Mouse (Mus musculus) intestine, embryonic 16.5 days (tissue): ENCODE data around the gene Taf9b. TPM values are rescaled to one million over a fixed set of nuclear protein-coding genes. Genes with fewer than 3 reads are reported as not detected.

Source experiments
- ATAC-seq: fragments of 200-750 bp; cut with Nextera tagmentation; 2 replicates; pipeline ENCODE4 v1.8.0; 2017; ENCODE audit warnings: moderate TSS enrichment, moderate library complexity
- H3K27ac ChIP-seq: fragments of 300-500 bp; sonication (generic); 2 replicates; pipeline ENCODE4 v1.5.1; 2014; ENCODE audit warnings: mild to moderate bottlenecking, low read length
- H3K27me3 ChIP-seq: fragments of 300-500 bp; sonication (generic); replicated peaks from 2 replicates; pipeline ENCODE4 v1.6.1; 2014; ENCODE audit warnings: low read length, control low read depth, mixed read lengths; ENCODE audit not compliant: control insufficient read depth, insufficient read depth
- H3K36me3 ChIP-seq: fragments of 300-500 bp; sonication (generic); 2 replicates; pipeline ENCODE4 v1.6.1; 2014; ENCODE audit warnings: low read length, control low read depth; ENCODE audit not compliant: control insufficient read depth, insufficient read depth
- H3K4me1 ChIP-seq: fragments of 300-500 bp; sonication (generic); 2 replicates; pipeline ENCODE4 v1.6.1; 2014; ENCODE audit warnings: low read length, control low read depth, mixed read lengths; ENCODE audit not compliant: control insufficient read depth, insufficient read depth
- H3K4me2 ChIP-seq: fragments of 300-500 bp; sonication (generic); 2 replicates; pipeline ENCODE4 v1.6.1; 2014; ENCODE audit warnings: low read depth, low read length, control low read depth
- H3K4me3 ChIP-seq: fragments of 300-500 bp; sonication (generic); 2 replicates; pipeline ENCODE4 v1.5.1; 2014; ENCODE audit warnings: mild to moderate bottlenecking, low read length
- H3K9ac ChIP-seq: fragments of 300-500 bp; sonication (generic); 2 replicates; pipeline ENCODE4 v1.6.1; 2014; ENCODE audit warnings: low read depth, low read length
- H3K9me3 ChIP-seq: fragments of 300-500 bp; sonication (generic); 2 replicates; pipeline ENCODE4 v1.6.1; 2016; ENCODE audit warnings: low read length, control low read depth; ENCODE audit not compliant: control insufficient read depth
- WGBS: fragments of 180-500 bp; shearing (Covaris S2); extraction: QIAGEN DNeasy Blood & Tissue Kit; methylation state at CpG from one replicate; pipeline ENCODE4 v1.1.7; 2014; 5-methylcytosine and 5-hydroxymethylcytosine counted together
- polyA plus RNA-seq: library from polyadenylated mRNA; unstranded; fragments of >200 nt; fragmentation: Nextera tagmentation; extraction: Ambion mirVana; gene quantifications from 2 replicates; pipeline ENCODE4 v1.2.1, GENCODE M21; 2015

Taf9b gene
- polyA plus RNA-seq, 1 experiment from 2014 or later, result 9.1 TPM

GRCm38 (mm10) chrX:106187737-106188136 lies 33.2 kb downstream of the Taf9b start:
- Histone ChIP-seq H3K4me2 (peak overlapping the region; percentile 62), H3K27ac (peak overlapping the region; percentile 87), H3K27me3 (no peaks in the 10 kb centered on the region), H3K4me1 (0 out of 2 replicates have a peak, but pooled peaks cover 5% of the 10 kb centered on the region), H3K36me3 (no peaks in the 10 kb centered on the region), H3K9ac (peak overlapping the region; percentile 71), H3K9me3 (no peaks in the 10 kb centered on the region), H3K4me3 (peak overlapping the region; percentile 59)
- peak; percentile 49 for ATAC-seq
- 15% methylated on average over 12 of the region's 12 CpGs for WGBS

GRCm38 (mm10) chrX:106186713-106187649 lies 34.0 kb downstream of the Taf9b start, which contains the start of gene Pgk1:
Gene Pgk1, plus strand, starts transcription at chrX:106187100.
- ATAC-seq, result peak; percentile 96
- Histone ChIP-seq H3K27me3 (no peaks in the 10 kb centered on the region), H3K9me3 (no peaks in the 10 kb centered on the region), H3K36me3 (no peaks in the 10 kb centered on the region), H3K4me1 (0 out of 2 replicates have a peak, but pooled peaks cover 5% of the 10 kb centered on the region), H3K27ac (peak within 1 kb of the TSS; percentile 87), H3K4me3 (peak within 1 kb of the TSS; percentile 59), H3K4me2 (peak within 1 kb of the TSS; percentile 62), H3K9ac (peak within 1 kb of the TSS; percentile 71)
- WGBS, result 10% methylated on average over 49 of the region's 55 CpGs

DNA sequence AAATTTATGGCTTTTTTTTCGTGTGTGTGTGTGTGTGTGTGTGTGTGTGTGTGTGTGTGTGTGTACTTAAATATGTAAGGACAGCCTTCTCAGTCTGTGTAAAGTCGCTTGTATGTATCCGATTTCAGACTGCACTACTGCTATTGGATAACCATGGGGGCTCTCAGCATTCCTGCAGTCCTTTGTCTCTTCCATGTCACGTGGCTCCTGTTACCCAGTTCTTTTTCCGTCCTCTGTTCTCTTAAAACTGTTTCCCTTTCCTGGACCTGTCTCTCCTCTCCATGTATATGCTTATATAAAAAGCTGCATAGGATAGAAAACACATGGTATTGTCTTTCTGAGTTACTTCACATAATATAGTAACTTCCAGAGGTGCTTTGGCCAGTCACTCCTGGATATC lies 35.3 kb downstream of the Taf9b start:
- Histone ChIP-seq H3K9ac (no peak overlapping the region), H3K9me3 (no peaks in the 10 kb centered on the region), H3K4me2 (no peak overlapping the region), H3K36me3 (no peaks in the 10 kb centered on the region), H3K27me3 (no peaks in the 10 kb centered on the region), H3K27ac (peak overlapping the region; percentile 70), H3K4me3 (no peak overlapping the region), H3K4me1 (0 out of 2 replicates have a peak, but pooled peaks cover 5% of the 10 kb centered on the region)
- ATAC-seq, result no peak
- 16% methylated on average over 5 of the region's 5 CpGs for WGBS

- H3K27me3 ChIP-seq, result no peaks in the 10 kb centered on the region
- H3K27ac ChIP-seq, result no peak overlapping the region
- no peak overlapping the region for H3K9ac ChIP-seq
- H3K36me3 ChIP-seq, result no peaks in the 10 kb centered on the region
- 52% methylated on average over 4 of the region's 4 CpGs for WGBS
- 0 out of 2 replicates have a peak, but pooled peaks cover 5% of the 10 kb centered on the region for H3K4me1 ChIP-seq
- no peak overlapping the region for H3K4me3 ChIP-seq
- H3K9me3 ChIP-seq, result no peaks in the 10 kb centered on the region
- no peak for ATAC-seq
- no peak overlapping the region for H3K4me2 ChIP-seq
These were observed 36.7 kb downstream of the Taf9b start for GRCm38 (mm10) chrX:106184279-106184678.

GRCm38 (mm10) chrX:106176331-106176730 lies 44.6 kb downstream of the Taf9b start:
- WGBS, result 59% methylated on average over 9 of the region's 9 CpGs
- no peak for ATAC-seq

GRCm38 (mm10) chrX:106171853-106172154 lies 49.2 kb downstream of the Taf9b start:
- Histone ChIP-seq H3K9me3 (no peaks in the 10 kb centered on the region), H3K27ac (no peak overlapping the region), H3K36me3 (no peaks in the 10 kb centered on the region), H3K4me1 (no peaks in the 10 kb centered on the region), H3K4me2 (no peak overlapping the region), H3K9ac (no peak overlapping the region), H3K4me3 (peak overlapping the region; percentile 32), H3K27me3 (no peaks in the 10 kb centered on the region)
- WGBS, result 52% methylated on average over 5 of the region's 6 CpGs
- peak; percentile 81 for ATAC-seq

More at GRCm38 (mm10) chrX:106176331-106176730, 44.6 kb downstream of the Taf9b start:
- Histone ChIP-seq H3K9ac (no peak overlapping the region), H3K4me1 (no peaks in the 10 kb centered on the region), H3K4me3 (no peak overlapping the region), H3K9me3 (no peaks in the 10 kb centered on the region), H3K27me3 (no peaks in the 10 kb centered on the region), H3K36me3 (no peaks in the 10 kb centered on the region), H3K4me2 (no peak overlapping the region), H3K27ac (no peak overlapping the region)

DNA sequence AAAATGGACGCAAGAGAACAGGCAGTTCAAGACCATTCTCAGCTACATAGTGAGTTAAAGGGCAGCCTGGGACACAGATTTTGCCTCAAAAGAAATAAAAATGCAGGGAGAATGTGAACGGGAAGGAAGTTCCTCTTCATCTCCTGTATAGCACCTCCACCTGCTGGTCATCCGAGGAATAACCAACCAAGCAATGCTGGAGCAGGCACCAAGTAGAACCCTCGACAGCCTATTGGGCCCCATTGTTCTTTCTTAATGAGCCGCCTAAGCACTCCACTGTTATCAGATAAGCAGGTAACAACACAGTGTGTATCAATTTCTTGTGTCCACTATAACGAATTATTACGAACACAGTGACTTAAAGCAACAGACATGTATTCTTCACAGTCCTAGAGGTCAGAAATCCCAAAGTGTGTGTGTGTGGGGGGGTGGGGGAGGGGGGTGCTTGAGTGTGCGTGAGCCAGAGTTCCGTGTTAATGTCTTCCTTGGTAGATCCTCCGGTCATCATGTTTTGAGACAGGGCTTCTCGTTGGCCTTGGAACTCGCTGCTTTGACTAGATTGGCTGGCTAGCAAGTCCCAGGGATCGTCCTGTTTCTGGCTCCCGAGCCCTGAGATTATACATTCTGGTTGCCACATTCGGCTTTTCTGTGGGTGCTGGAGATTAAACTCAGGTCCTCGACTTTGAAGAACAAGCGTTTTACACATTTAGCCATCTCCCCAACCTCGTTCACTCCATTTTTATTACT lies 49.7 kb downstream of the Taf9b start:
- no peaks in the 10 kb centered on the region for H3K27me3 ChIP-seq
- no peak overlapping the region for H3K27ac ChIP-seq
- ATAC-seq, result peak; percentile 80
- no peak overlapping the region for H3K9ac ChIP-seq
- H3K4me2 ChIP-seq, result peak overlapping the region; percentile 51
- no peaks in the 10 kb centered on the region for H3K36me3 ChIP-seq
- peak overlapping the region; percentile 32 for H3K4me3 ChIP-seq
- no peaks in the 10 kb centered on the region for H3K9me3 ChIP-seq
- WGBS, result 27% methylated on average over 18 of the region's 18 CpGs
- H3K4me1 ChIP-seq, result no peaks in the 10 kb centered on the region

GRCm38 (mm10) chrX:106165089-106165488 lies 55.9 kb downstream of the Taf9b start:
- 67% methylated on average over 1 of the region's 1 CpGs for WGBS
- ATAC-seq, result no peak
- Histone ChIP-seq H3K27ac (no peak overlapping the region), H3K27me3 (no peaks in the 10 kb centered on the region), H3K9me3 (no peaks in the 10 kb centered on the region), H3K4me2 (no peak overlapping the region), H3K4me3 (no peak overlapping the region), H3K9ac (no peak overlapping the region), H3K4me1 (no peaks in the 10 kb centered on the region), H3K36me3 (no peaks in the 10 kb centered on the region)

GRCm38 (mm10) chrX:106164555-106164954 lies 56.4 kb downstream of the Taf9b start:
- no peak for ATAC-seq
- Histone ChIP-seq H3K4me3 (no peak overlapping the region), H3K9me3 (no peaks in the 10 kb centered on the region), H3K4me1 (no peaks in the 10 kb centered on the region), H3K27ac (no peak overlapping the region), H3K36me3 (no peaks in the 10 kb centered on the region), H3K27me3 (no peaks in the 10 kb centered on the region), H3K9ac (no peak overlapping the region), H3K4me2 (no peak overlapping the region)
- 62% methylated on average over 5 of the region's 5 CpGs for WGBS
